7 mouse cellular contexts compared by ENCODE assay signal in genomic region chr16:94148139-94148538, GRCm38 (mm10).
A peak's percentile ranks its signal among the peaks of the same experiment; 100 is the strongest.
DNase-seq lines count a peak whose midpoint lies in the region; ATAC-seq lines count a peak whose summit lies in the region.

No protein-coding gene starts in this region.

- peak overlapping the region; percentile 38 for H3K4me3 ChIP-seq in embryonic facial prominence, embryonic 10.5 days
- no peak overlapping the region for H3K4me3 ChIP-seq in hindbrain, embryonic 12.5 days

- intact Hi-C loops in left cerebral cortex, postnatal 36 days (cut with DNase I) = no loop called here

- ATAC-seq in hindbrain, embryonic 12.5 days (ENCODE audit: low FRiP score) = 0 out of 2 replicates have a peak, but pooled peaks have one; percentile 49
- ATAC-seq in inflammation-experienced regulatory T-cells, adult 6 months = no peak

- H3K4me1 ChIP-seq in embryonic facial prominence, embryonic 10.5 days = peaks cover 38% of the 10 kb centered on the region
- peaks cover 19% of the 10 kb centered on the region for H3K4me1 ChIP-seq in hindbrain, embryonic 12.5 days

- peak overlapping the region; percentile 51; the same call in 1 of the 2 replicates for H3K27ac ChIP-seq in embryonic facial prominence, embryonic 10.5 days (replicated peaks)
- no peak overlapping the region for H3K27ac ChIP-seq in hindbrain, embryonic 12.5 days

- H3K4me2 ChIP-seq in hindbrain, embryonic 12.5 days (replicated peaks) = no peak overlapping the region; the same call in 1 of the 2 replicates

- DNase-seq in kidney, adult 8-10 months = peak; percentile 6 to 8
- no peak for DNase-seq in kidney, adult 11 months
- peak; percentile 52 for DNase-seq in embryonic facial prominence, embryonic 10.5 days (ENCODE audit: low spot score)
- DNase-seq in lung, postnatal 36 days = peak; percentile 11
- DNase-seq in left cerebral cortex, postnatal 36 days (ENCODE audit: low spot score in 2 of 2) = no peak

- no peak overlapping the region for H3K9ac ChIP-seq in hindbrain, embryonic 12.5 days

- H3K36me3 ChIP-seq in embryonic facial prominence, embryonic 10.5 days (replicated peaks) = no peaks in the 10 kb centered on the region
- no peaks in the 10 kb centered on the region for H3K36me3 ChIP-seq in hindbrain, embryonic 12.5 days

- H3K9me3 ChIP-seq in embryonic facial prominence, embryonic 10.5 days = no peaks in the 10 kb centered on the region
- no peaks in the 10 kb centered on the region for H3K9me3 ChIP-seq in hindbrain, embryonic 12.5 days (replicated peaks)

- WGBS in embryonic facial prominence, embryonic 10.5 days = 32% methylated on average over 11 of the region's 11 CpGs
- WGBS in hindbrain, embryonic 12.5 days = 45% methylated on average over 11 of the region's 11 CpGs

- peaks cover 66% of the 10 kb centered on the region for H3K27me3 ChIP-seq in embryonic facial prominence, embryonic 10.5 days (replicated peaks; ENCODE audit: low read depth, poor library complexity, severe bottlenecking)
- peaks cover 17% of the 10 kb centered on the region for H3K27me3 ChIP-seq in hindbrain, embryonic 12.5 days

Comparison
In these comparisons a context has a peak if more than half of its experiments do, and no peak if none do; other contexts are left out.
1. DNase-seq: peak in kidney, adult 8-10 months (2 of 2), embryonic facial prominence, embryonic 10.5 days (single experiment) and lung, postnatal 36 days (single experiment); none in kidney, adult 11 months (single experiment) and left cerebral cortex, postnatal 36 days (0 of 2).